Mouse (Mus musculus): ENCODE measurements around the gene 4930544G11Rik. TPM values are rescaled to one million over a fixed set of nuclear protein-coding genes. Genes with fewer than 3 reads are reported as not detected.

Gene 4930544G11Rik
- polyA plus RNA-seq (2016; fragmentation: Nextera tagmentation; extraction: Ambion mirVana), result not detected in 2 replicates

GRCm38 (mm10) chr6:65952309-65952708 lies at the start of gene 4930544G11Rik:
TSS of gene 4930544G11Rik (plus strand) at chr6:65952609.
- Histone ChIP-seq H3K36me3 (no peaks in the 10 kb centered on the region), H3K27ac (no peak within 1 kb of the TSS), H3K9me3 (replicated peaks) (no peaks in the 10 kb centered on the region), H3K4me3 (no peak within 1 kb of the TSS), H3K4me1 (no peaks in the 10 kb centered on the region), H3K27me3 (ENCODE audit: low read depth, poor library complexity, severe bottlenecking) (no peaks in the 10 kb centered on the region)
- 97% methylated on average over 10 of the region's 10 CpGs for WGBS
- no peak for DNase-seq (ENCODE audit: low spot score)

- Histone ChIP-seq H3K27ac (no peak overlapping the region), H3K4me3 (no peak overlapping the region), H3K27me3 (ENCODE audit: low read depth, poor library complexity, severe bottlenecking) (no peaks in the 10 kb centered on the region), H3K9me3 (replicated peaks) (no peaks in the 10 kb centered on the region), H3K36me3 (peaks cover 43% of the 10 kb centered on the region), H3K4me1 (no peaks in the 10 kb centered on the region)
- DNase-seq (ENCODE audit: low spot score), result no peak
- 93% methylated on average over 2 of the region's 2 CpGs for WGBS
These were observed 45.7 kb upstream of the 4930544G11Rik start for GRCm38 (mm10) chr6:65906657-65907182.

- H3K9me3 ChIP-seq (replicated peaks), result no peaks in the 10 kb centered on the region
- no peak overlapping the region for H3K27ac ChIP-seq
- no peak overlapping the region for H3K4me3 ChIP-seq
- 89% methylated on average over 5 of the region's 5 CpGs for WGBS
- DNase-seq (ENCODE audit: low spot score), result no peak
- H3K36me3 ChIP-seq, result peaks cover 7% of the 10 kb centered on the region
- H3K27me3 ChIP-seq (ENCODE audit: low read depth, poor library complexity, severe bottlenecking), result no peaks in the 10 kb centered on the region
- H3K4me1 ChIP-seq, result no peaks in the 10 kb centered on the region
These were observed 37.0 kb upstream of the 4930544G11Rik start for GRCm38 (mm10) chr6:65915421-65915820.

- WGBS, result 88% methylated on average over 3 of the region's 3 CpGs
- H3K4me1 ChIP-seq, result peaks cover 39% of the 10 kb centered on the region
- no peak for DNase-seq (ENCODE audit: low spot score)
These were observed 30.7 kb upstream of the 4930544G11Rik start for GRCm38 (mm10) chr6:65921703-65922102.

DNA sequence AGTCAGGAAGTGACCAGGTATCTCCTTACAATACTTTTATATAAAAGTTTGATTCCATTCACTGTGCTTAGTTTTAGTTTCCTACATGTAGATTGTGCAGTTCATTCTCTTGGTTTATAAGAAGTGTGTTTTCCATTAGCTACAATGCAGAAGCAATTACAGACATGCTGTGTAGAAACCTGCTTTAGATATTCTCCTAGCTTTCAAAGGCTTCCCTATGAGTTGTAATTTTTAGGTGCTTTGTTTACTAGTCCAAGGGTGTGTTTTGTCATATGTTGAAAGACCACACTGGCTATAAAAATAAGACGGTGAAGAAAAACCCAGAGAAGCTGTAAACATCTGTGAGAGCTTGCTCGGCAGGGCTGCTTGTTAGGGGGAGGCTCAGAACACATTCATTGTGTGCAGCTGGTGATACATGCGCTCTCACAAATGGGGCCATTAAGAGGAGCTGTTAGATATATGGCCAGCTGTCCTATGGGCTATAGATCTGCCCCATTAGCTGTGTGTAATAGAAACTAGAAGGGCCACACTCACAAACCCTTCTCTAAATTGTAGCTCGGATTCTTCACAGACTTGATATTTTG lies 28.8 kb upstream of the 4930544G11Rik start:
- DNase-seq (ENCODE audit: low spot score), result peak; percentile 45
- peaks cover 39% of the 10 kb centered on the region for H3K4me1 ChIP-seq
- WGBS, result 24% methylated on average over 4 of the region's 4 CpGs
- H3K27ac ChIP-seq, result peak overlapping the region; percentile 75
- no peaks in the 10 kb centered on the region for H3K9me3 ChIP-seq (replicated peaks)
- H3K4me3 ChIP-seq, result no peak overlapping the region; the same call in 1 of the 2 replicates
- no peaks in the 10 kb centered on the region for H3K27me3 ChIP-seq (ENCODE audit: low read depth, poor library complexity, severe bottlenecking)
- no peaks in the 10 kb centered on the region for H3K36me3 ChIP-seq

More at GRCm38 (mm10) chr6:65921703-65922102, 30.7 kb upstream of the 4930544G11Rik start:
- no peak overlapping the region for H3K4me3 ChIP-seq
- H3K36me3 ChIP-seq, result no peaks in the 10 kb centered on the region
- H3K9me3 ChIP-seq (replicated peaks), result no peaks in the 10 kb centered on the region
- H3K27me3 ChIP-seq (ENCODE audit: low read depth, poor library complexity, severe bottlenecking), result no peaks in the 10 kb centered on the region
- H3K27ac ChIP-seq, result no peak overlapping the region

DNA sequence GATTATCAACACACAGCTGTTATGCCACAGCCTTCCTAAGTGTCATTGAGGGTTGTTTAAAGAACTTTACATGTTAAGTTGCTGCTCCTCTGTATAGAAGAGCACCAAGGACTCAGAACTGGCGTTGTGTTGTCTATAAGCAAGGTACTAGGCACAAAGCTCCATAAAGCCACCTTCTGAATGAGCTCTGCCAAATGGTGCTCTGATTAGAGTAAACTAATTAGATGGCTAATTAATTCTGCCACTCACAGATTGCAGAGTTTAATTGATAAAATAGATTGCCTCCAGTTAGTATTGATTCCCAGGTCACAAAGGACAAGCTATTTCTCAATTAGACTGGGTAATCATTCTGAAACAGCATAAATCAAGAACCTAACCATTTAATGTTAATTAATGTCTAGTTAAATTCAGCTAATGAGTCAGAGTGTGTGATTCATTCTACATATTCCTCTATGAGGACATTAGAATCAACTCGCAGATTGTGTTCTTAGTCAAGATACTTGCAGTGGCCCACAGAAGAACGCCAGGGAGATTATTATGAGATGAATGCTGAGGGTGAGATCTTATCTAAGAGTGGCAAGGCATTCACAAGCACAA lies 26.6 kb upstream of the 4930544G11Rik start:
- no peak for DNase-seq (ENCODE audit: low spot score)
- 82% methylated on average over 3 of the region's 3 CpGs for WGBS
- peaks cover 6% of the 10 kb centered on the region; the same call in 1 of the 2 replicates for H3K36me3 ChIP-seq

GRCm38 (mm10) chr6:65930523-65930922 lies 21.9 kb upstream of the 4930544G11Rik start:
- no peaks in the 10 kb centered on the region for H3K27me3 ChIP-seq (ENCODE audit: low read depth, poor library complexity, severe bottlenecking)
- 93% methylated on average over 1 of the region's 1 CpGs for WGBS

More for the DNA sequence above, 26.6 kb upstream of the 4930544G11Rik start:
- no peak overlapping the region for H3K27ac ChIP-seq
- H3K4me3 ChIP-seq, result no peak overlapping the region
- no peaks in the 10 kb centered on the region for H3K9me3 ChIP-seq (replicated peaks)
- H3K27me3 ChIP-seq (ENCODE audit: low read depth, poor library complexity, severe bottlenecking), result no peaks in the 10 kb centered on the region
- H3K4me1 ChIP-seq, result peaks cover 36% of the 10 kb centered on the region

DNA sequence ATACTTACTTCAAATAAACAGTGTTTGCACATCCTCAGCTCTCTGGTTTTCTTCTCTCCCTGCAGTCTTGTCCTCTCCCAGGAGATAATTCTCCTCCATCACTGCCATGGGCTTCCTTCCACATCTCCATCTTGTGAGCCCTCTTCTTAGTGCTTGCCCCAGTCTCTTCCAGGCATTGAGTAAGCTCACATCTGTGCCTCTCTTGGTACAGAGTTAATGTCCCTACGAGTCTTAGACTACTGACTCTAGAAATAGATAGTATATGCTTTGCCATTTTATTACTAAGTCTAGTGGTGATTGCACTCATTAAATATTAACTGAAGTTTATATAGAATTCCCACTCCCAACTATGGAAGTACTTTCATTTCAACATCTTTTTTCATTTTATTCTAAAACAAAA lies 19.6 kb upstream of the 4930544G11Rik start:
- Histone ChIP-seq H3K27ac (no peak overlapping the region), H3K4me3 (no peak overlapping the region)

More at GRCm38 (mm10) chr6:65930523-65930922, 21.9 kb upstream of the 4930544G11Rik start:
- Histone ChIP-seq H3K4me1 (peaks cover 6% of the 10 kb centered on the region), H3K27ac (no peak overlapping the region), H3K36me3 (peaks cover 11% of the 10 kb centered on the region; the same call in 1 of the 2 replicates), H3K4me3 (no peak overlapping the region), H3K9me3 (replicated peaks) (no peaks in the 10 kb centered on the region)
- DNase-seq (ENCODE audit: low spot score), result no peak

GRCm38 (mm10) chr6:65933177-65933576 lies 19.2 kb upstream of the 4930544G11Rik start:
- Histone ChIP-seq H3K27me3 (ENCODE audit: low read depth, poor library complexity, severe bottlenecking) (no peaks in the 10 kb centered on the region), H3K27ac (no peak overlapping the region), H3K36me3 (peaks cover 15% of the 10 kb centered on the region), H3K4me3 (no peak overlapping the region), H3K9me3 (replicated peaks) (no peaks in the 10 kb centered on the region), H3K4me1 (no peaks in the 10 kb centered on the region; the same call in 1 of the 2 replicates)
- DNase-seq (ENCODE audit: low spot score), result no peak
- 57% methylated on average over 4 of the region's 4 CpGs for WGBS

More for the DNA sequence above, 19.6 kb upstream of the 4930544G11Rik start:
- DNase-seq (ENCODE audit: low spot score), result no peak
- Histone ChIP-seq H3K36me3 (peaks cover 15% of the 10 kb centered on the region), H3K27me3 (ENCODE audit: low read depth, poor library complexity, severe bottlenecking) (no peaks in the 10 kb centered on the region), H3K9me3 (replicated peaks) (no peaks in the 10 kb centered on the region), H3K4me1 (no peaks in the 10 kb centered on the region; the same call in 1 of the 2 replicates)
- WGBS, result 81% methylated on average over 1 of the region's 1 CpGs

DNA sequence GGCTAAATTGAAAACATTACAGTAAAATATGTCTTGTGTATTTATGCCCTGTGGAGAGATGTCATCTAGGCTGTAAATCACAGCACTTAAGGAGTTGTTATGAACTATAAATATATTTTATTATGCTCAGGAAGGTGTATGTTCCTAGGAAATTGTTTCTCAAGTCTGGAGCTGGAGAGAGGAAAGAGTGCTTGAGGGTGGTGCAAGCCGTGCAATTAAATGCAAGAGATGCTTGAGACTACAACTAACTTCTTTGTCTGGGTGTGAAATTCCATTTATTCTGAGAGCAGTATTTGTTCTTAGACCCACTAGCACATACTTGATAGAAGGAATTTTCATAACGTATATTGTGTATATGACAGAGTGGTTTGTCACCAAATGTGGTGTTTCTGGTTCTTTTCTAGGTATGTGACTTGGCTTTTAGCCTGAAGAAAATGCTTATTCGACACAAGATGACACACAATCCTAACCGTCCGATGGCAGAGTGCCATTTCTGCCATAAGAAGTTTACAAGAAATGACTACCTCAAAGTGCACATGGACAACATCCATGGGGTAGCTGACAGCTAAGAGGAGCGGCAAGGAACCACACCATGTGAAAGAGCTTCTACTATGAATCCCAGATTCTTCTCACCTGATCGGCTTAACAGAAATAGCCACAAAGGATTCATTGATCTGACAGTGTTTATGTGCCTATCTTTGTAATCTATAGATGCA lies 16.7 kb upstream of the 4930544G11Rik start:
- Histone ChIP-seq H3K9me3 (replicated peaks) (no peaks in the 10 kb centered on the region), H3K27ac (no peak overlapping the region), H3K36me3 (peaks cover 9% of the 10 kb centered on the region), H3K27me3 (ENCODE audit: low read depth, poor library complexity, severe bottlenecking) (no peaks in the 10 kb centered on the region), H3K4me3 (no peak overlapping the region), H3K4me1 (no peaks in the 10 kb centered on the region)
- DNase-seq (ENCODE audit: low spot score), result no peak
- 93% methylated on average over 7 of the region's 7 CpGs for WGBS

GRCm38 (mm10) chr6:65950492-65950891 lies 1.9 kb upstream of the 4930544G11Rik start:
- Histone ChIP-seq H3K4me3 (no peak overlapping the region), H3K9me3 (replicated peaks) (no peaks in the 10 kb centered on the region), H3K4me1 (no peaks in the 10 kb centered on the region), H3K36me3 (no peaks in the 10 kb centered on the region), H3K27me3 (ENCODE audit: low read depth, poor library complexity, severe bottlenecking) (no peaks in the 10 kb centered on the region), H3K27ac (no peak overlapping the region)
- DNase-seq (ENCODE audit: low spot score), result no peak
- WGBS, result 90% methylated on average over 6 of the region's 6 CpGs

- H3K9me3 ChIP-seq (replicated peaks), result no peaks in the 10 kb centered on the region
- H3K27me3 ChIP-seq (ENCODE audit: low read depth, poor library complexity, severe bottlenecking), result no peaks in the 10 kb centered on the region
- 58% methylated on average over 6 of the region's 6 CpGs for WGBS
- peaks cover 17% of the 10 kb centered on the region for H3K4me1 ChIP-seq
- no peak for DNase-seq (ENCODE audit: low spot score)
- H3K27ac ChIP-seq, result 0 out of 2 replicates have a peak overlapping the region, but pooled peaks have one; percentile 14
- H3K4me3 ChIP-seq, result no peak overlapping the region
- no peaks in the 10 kb centered on the region for H3K36me3 ChIP-seq
These were observed 17.1 kb downstream of the 4930544G11Rik start for GRCm38 (mm10) chr6:65969386-65970111.
